Mouse (Mus musculus): Measurements from ENCODE around the gene Dgkg. TPM values are rescaled to one million over a fixed set of nuclear protein-coding genes. Genes with fewer than 3 reads are reported as not detected.

Dgkg gene
- total RNA-seq, 2 experiments from 2014 or later = 2.2 to 2.9 TPM

DNA sequence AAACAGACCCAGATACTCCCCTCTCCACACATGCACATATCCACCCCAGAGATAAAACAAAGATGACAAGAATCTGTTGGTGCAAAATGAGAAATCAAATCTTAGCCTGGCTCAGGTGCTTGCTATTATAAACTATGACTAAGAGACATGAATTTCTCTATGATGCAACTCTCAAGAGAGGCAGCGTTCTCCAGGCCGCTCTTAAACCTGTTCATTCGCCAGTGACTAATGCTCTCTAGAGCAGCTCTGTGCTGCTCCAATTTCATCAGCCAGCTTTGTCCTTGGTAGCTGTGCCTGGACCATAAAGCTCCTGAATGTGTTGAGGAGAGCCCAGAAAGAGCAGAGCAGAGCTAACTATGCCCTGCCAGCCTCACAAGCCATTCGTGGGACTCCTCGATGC is 222.5 kb downstream of the Dgkg start:
- DNase-seq = peak; percentile 53 to 56

DNA sequence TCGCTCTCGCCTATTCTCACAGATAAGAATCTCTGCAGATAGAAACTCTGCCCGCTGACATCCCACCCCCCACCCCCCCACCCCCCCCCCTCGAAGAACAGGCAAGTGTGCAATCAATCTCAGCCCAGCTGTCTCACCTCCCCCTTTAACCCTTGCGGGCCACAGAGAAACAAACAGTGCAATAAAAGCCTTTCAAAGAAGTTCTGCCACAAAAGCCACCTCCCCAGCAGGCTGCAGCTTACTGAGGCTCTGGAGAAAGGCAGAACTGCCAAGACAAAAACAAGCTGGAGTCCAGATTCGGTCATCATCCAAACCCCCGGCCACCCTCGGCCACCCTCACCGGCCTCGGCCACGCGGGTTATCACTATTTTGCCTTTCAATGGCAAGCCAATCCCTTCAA is 223.1 kb downstream of the Dgkg start:
- DNase-seq = no peak

DNA sequence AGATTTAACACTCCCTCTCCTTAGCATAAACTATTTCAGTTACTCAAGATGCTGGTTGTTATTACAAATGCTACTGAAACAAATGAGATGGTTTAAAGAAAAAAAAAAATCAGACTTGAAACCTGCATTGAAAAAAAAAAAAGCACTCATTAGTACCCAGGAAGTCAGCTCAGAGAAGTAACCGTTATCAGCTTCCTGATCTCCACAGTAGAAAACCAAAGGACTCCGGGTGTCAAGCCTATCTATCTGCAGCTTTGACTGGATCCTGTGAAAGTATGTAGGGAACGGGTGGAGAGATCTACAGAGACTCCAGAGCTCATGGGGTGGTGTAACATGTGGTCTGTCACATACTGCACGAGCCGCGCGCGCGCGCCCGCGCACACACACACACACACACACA is 225.2 kb downstream of the Dgkg start:
- no peak for DNase-seq

DNA sequence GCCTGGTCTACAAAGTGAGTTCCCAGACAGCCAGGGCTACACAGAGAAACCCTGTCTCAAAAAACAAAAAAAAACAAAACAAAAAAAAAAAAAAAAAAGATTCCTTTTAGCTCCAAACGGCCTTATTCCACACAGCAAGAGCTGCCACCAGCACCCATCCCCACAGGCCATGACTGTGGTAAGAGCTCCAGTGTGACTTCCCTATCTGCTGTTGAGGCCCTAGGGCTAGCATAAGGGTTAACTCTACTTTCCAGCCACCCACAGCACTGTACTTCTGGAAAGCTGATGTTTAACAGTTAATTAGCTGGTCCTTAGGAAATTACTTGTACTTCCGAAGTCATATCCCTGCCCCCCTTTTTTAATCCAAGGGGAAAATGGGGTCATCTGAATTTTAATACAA is 225.7 kb downstream of the Dgkg start:
- DNase-seq = no peak

DNA sequence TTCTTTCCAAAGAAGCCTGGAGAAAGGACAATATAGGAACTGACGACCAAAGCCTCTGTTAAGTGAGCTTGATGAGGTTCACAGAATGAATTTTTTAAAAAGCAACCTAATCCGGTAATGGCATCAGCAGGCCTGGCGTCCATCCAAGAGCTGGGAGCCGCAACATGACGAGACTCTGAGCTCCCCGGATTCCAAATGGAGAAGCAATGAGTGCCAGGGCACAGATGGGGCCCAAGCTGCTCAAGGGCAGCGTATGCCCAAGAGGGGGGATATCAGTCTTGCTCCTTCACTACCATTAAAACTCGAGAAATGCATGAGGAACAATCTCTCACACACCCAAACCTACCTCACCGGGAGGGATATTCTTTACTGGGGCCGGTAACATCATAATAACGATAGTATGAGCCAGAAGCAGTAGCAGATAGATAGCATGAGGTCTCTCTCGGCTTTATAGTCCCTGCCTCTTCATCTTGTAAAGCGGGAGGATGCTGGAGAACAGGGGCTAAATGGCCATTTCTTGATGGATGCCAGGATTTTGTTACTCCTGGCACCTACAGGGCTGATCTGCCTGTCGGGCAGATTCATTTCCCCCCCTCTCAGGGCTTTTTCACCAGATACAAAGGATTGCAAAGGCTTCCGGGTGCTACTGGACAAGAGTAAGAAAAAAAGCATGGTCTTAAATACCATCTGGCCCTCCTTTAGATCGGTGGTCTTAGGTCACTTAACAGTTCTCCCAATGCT is 226.6 kb downstream of the Dgkg start:
- peak; percentile 43 to 57 for DNase-seq

DNA sequence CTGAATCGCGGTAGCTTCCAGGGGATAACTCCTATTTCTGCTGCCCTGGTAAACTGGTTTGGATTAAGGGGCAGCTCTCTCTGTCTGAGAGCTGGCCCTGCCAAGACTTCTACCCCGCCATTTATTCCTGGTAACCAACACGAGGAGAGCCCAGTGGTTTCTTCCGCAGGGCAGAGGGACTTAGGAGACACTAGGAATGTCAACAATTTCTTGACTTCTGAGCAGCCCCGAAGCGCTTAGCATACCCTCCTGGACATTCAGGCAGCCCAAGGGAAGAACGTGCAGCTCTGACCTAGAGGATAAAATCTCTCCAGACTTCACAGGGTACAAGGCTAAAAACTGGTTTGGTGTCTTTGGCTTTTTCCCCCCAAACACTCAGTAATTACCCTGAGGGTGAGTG is 227.6 kb downstream of the Dgkg start:
- no peak for DNase-seq

DNA sequence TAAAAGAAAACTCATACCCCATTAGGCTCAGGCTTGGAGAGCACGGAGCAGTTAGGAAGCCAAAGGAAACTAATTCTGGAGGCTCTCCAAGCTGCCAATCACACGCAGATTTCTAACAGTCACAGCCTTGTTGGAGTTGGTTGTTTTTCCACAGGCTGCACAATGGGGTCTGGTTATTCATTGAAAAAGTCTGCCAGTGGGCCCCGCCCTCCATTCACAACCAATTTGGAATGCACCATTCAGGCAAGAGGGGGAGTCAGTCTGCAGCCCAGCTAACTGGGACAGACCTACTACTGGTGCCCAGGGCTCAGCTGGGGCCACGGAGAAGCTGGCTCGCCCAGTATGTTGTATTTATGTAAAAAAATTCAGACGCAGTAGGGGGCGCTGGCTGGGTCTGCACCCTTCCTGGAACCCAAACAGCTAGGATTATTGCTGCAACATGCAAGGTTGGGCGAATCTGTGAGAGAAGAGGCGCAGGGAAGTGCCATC is 228.1 kb downstream of the Dgkg start:
- DNase-seq = peak; percentile 62 to 78

DNA sequence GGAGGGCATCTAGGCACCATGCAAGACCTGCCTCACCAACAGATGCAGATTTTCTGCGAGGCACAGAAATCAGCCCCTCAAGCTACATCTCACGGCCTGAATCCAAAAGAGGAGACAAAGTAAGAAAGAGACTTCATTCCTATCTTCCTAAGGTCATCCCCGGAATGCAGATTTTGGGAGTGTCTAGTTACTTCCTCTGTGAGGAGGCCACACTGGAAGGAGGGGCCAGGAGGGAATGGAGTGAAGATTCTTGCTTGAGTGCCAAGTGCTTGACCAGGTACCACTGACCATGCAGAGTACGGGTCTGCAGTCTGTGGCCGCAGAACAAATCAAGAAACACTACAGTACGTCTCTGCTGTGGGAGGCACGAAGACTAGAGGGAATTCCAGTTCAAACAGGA is 230.2 kb downstream of the Dgkg start:
- DNase-seq = no peak

DNA sequence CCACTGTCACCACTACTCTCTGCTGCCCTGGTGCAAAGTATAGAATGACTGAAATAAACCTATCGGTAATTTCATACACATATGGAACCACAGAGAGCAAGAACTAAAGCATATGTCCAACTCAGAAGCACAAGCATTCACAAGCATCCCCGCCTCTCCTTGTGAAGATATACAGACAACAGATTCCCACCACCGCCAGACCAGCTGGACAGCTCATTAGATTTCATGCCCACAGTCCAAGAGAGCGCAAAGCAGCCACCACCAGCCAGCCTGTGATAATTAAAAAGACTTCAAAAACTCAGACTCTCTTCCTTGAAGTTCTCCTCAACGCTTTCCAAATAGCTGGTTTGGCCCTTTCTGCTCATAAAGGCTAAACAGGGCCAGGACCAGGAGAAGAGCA is 234.8 kb downstream of the Dgkg start:
- DNase-seq = no peak

Small RNA genes lying within 50 kb of the gene (microRNA-seq; reads per million reads assigned to microRNA genes)
- gene Mir6362 (not detected), gene Mir8095 (not detected)

Other genes with a start within 250 kb of the Dgkg start
- gene Etv5, start 217.5 kb downstream of the Dgkg start, total RNA-seq (2021) = 10 to 100 TPM; 29.7 to 33.3 TPM
- gene Crygs, start 154.4 kb upstream of the Dgkg start, total RNA-seq (2021) = not detected
- 10 to 100 TPM; 17.7 to 24.9 TPM for gene Tbccd1, start 200.4 kb upstream of the Dgkg start, total RNA-seq (2021)
- gene Dnajb11, start 200.6 kb upstream of the Dgkg start, total RNA-seq (2021) = 10 to 100 TPM; 80.8 to 81.5 TPM
- 1 to 10 TPM; 1.6 to 7.1 TPM for gene Ahsg, start 234.1 kb upstream of the Dgkg start, total RNA-seq (2021)

Data from adrenal gland, postnatal 36 days (tissue).